Mouse (Mus musculus): ENCODE data around the gene Myo10. TPM values are rescaled to one million over a fixed set of nuclear protein-coding genes. Genes with fewer than 3 reads are reported as not detected.

The Myo10 gene
- polyA plus RNA-seq, 1 experiment from 2014 or later = 38.0 TPM

GRCm38 (mm10) chr15:25817191-25817590 is 194.9 kb downstream of the Myo10 start:
- no peak overlapping the region for H3K4me3 ChIP-seq
- H3K27ac ChIP-seq = no peak overlapping the region
- H3K27me3 ChIP-seq = no peaks in the 10 kb centered on the region
- H3K9ac ChIP-seq = no peak overlapping the region
- ATAC-seq (ENCODE audit: borderline replicate concordance, extremely low read depth, low FRiP score, low TSS enrichment) = no peak
- 82% methylated on average over 2 of the region's 2 CpGs for WGBS
- H3K36me3 ChIP-seq = peaks cover 33% of the 10 kb centered on the region
- H3K4me2 ChIP-seq = no peak overlapping the region
- no peaks in the 10 kb centered on the region for H3K9me3 ChIP-seq
- no peaks in the 10 kb centered on the region for H3K4me1 ChIP-seq

GRCm38 (mm10) chr15:25821981-25822380 is 199.7 kb downstream of the Myo10 start:
- Histone ChIP-seq H3K4me3 (no peak overlapping the region), H3K27me3 (no peaks in the 10 kb centered on the region), H3K9me3 (no peaks in the 10 kb centered on the region), H3K9ac (no peak overlapping the region), H3K36me3 (no peaks in the 10 kb centered on the region), H3K4me1 (no peaks in the 10 kb centered on the region), H3K4me2 (no peak overlapping the region), H3K27ac (no peak overlapping the region)
- ATAC-seq (ENCODE audit: borderline replicate concordance, extremely low read depth, low FRiP score, low TSS enrichment) = no peak

GRCm38 (mm10) chr15:25822656-25823055 is 200.3 kb downstream of the Myo10 start:
- Histone ChIP-seq H3K4me1 (no peaks in the 10 kb centered on the region), H3K9ac (no peak overlapping the region), H3K36me3 (no peaks in the 10 kb centered on the region), H3K4me3 (no peak overlapping the region), H3K4me2 (no peak overlapping the region), H3K27me3 (no peaks in the 10 kb centered on the region), H3K27ac (no peak overlapping the region), H3K9me3 (no peaks in the 10 kb centered on the region)
- ATAC-seq (ENCODE audit: borderline replicate concordance, extremely low read depth, low FRiP score, low TSS enrichment) = no peak
- WGBS = 43% methylated on average over 3 of the region's 3 CpGs

- Histone ChIP-seq H3K27ac (no peak overlapping the region), H3K9ac (no peak overlapping the region), H3K4me3 (no peak overlapping the region), H3K36me3 (no peaks in the 10 kb centered on the region), H3K4me1 (no peaks in the 10 kb centered on the region), H3K27me3 (no peaks in the 10 kb centered on the region), H3K4me2 (no peak overlapping the region), H3K9me3 (no peaks in the 10 kb centered on the region)
- WGBS = 80% methylated on average over 8 of the region's 8 CpGs
- no peak for ATAC-seq (ENCODE audit: borderline replicate concordance, extremely low read depth, low FRiP score, low TSS enrichment)
Observed at GRCm38 (mm10) chr15:25826531-25826961, 204.2 kb downstream of the Myo10 start.

- no peak for ATAC-seq (ENCODE audit: borderline replicate concordance, extremely low read depth, low FRiP score, low TSS enrichment)
Observed at GRCm38 (mm10) chr15:25828464-25828863, 206.1 kb downstream of the Myo10 start.

GRCm38 (mm10) chr15:25830426-25830825 is 208.1 kb downstream of the Myo10 start:
- Histone ChIP-seq H3K36me3 (no peaks in the 10 kb centered on the region), H3K9ac (no peak overlapping the region), H3K4me2 (no peak overlapping the region), H3K9me3 (no peaks in the 10 kb centered on the region), H3K4me1 (no peaks in the 10 kb centered on the region), H3K27me3 (no peaks in the 10 kb centered on the region), H3K27ac (no peak overlapping the region), H3K4me3 (no peak overlapping the region)
- no peak for ATAC-seq (ENCODE audit: borderline replicate concordance, extremely low read depth, low FRiP score, low TSS enrichment)
- WGBS = 58% methylated on average over 2 of the region's 2 CpGs

More at GRCm38 (mm10) chr15:25828464-25828863, 206.1 kb downstream of the Myo10 start:
- 65% methylated on average over 10 of the region's 10 CpGs for WGBS
- no peaks in the 10 kb centered on the region for H3K4me1 ChIP-seq
- H3K9ac ChIP-seq = no peak overlapping the region
- no peak overlapping the region for H3K27ac ChIP-seq
- H3K4me2 ChIP-seq = no peak overlapping the region
- H3K9me3 ChIP-seq = no peaks in the 10 kb centered on the region
- no peaks in the 10 kb centered on the region for H3K36me3 ChIP-seq
- no peak overlapping the region for H3K4me3 ChIP-seq
- no peaks in the 10 kb centered on the region for H3K27me3 ChIP-seq

GRCm38 (mm10) chr15:25834282-25834681 is 212.0 kb downstream of the Myo10 start:
- Histone ChIP-seq H3K27me3 (no peaks in the 10 kb centered on the region), H3K4me2 (no peak overlapping the region), H3K9me3 (no peaks in the 10 kb centered on the region), H3K27ac (no peak overlapping the region), H3K4me3 (no peak overlapping the region), H3K4me1 (no peaks in the 10 kb centered on the region), H3K9ac (no peak overlapping the region), H3K36me3 (no peaks in the 10 kb centered on the region)
- 75% methylated on average over 2 of the region's 2 CpGs for WGBS
- ATAC-seq (ENCODE audit: borderline replicate concordance, extremely low read depth, low FRiP score, low TSS enrichment) = no peak; the same call in 1 of the 2 replicates

DNA sequence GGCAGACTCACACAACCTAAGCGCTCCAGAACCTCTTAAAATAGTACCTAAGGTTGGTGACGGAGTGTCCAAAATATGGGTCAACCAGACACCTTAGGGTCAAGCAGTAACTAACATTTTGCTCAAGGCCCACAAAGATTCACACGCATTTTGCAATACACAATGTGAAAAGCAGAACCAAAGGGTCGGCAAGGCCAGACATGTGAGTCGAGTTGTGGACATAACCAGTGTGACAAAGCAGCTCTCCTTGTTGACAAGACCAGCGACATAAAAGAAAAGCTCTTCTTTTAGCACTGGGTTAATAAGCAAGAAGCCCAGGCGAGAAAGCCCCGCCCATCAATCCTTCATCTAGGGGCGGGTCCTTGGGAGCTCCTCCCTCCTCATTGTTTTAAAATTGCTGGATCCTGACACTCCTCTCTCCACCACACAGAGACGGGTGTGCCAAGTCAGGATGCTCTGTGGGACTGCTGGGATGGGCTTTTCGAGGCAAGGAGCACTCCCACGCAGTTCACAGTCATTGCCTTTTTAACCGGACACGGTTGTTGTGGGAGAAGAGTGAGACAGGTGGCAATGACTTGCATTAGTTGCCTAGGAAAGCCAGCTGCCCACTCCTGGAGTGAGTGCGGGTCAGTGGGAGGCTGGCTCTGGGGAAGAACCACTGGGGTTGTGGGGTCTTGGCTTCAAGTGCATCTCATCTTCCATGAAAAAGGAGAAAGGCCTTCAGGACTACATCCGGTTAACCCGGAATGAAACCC is 212.8 kb downstream of the Myo10 start:
- Histone ChIP-seq H3K9me3 (no peaks in the 10 kb centered on the region), H3K9ac (no peak overlapping the region), H3K4me1 (no peaks in the 10 kb centered on the region), H3K4me2 (no peak overlapping the region), H3K36me3 (no peaks in the 10 kb centered on the region), H3K27ac (no peak overlapping the region), H3K27me3 (no peaks in the 10 kb centered on the region), H3K4me3 (no peak overlapping the region)
- no peak for ATAC-seq (ENCODE audit: borderline replicate concordance, extremely low read depth, low FRiP score, low TSS enrichment)
- WGBS = 84% methylated on average over 17 of the region's 17 CpGs

DNA sequence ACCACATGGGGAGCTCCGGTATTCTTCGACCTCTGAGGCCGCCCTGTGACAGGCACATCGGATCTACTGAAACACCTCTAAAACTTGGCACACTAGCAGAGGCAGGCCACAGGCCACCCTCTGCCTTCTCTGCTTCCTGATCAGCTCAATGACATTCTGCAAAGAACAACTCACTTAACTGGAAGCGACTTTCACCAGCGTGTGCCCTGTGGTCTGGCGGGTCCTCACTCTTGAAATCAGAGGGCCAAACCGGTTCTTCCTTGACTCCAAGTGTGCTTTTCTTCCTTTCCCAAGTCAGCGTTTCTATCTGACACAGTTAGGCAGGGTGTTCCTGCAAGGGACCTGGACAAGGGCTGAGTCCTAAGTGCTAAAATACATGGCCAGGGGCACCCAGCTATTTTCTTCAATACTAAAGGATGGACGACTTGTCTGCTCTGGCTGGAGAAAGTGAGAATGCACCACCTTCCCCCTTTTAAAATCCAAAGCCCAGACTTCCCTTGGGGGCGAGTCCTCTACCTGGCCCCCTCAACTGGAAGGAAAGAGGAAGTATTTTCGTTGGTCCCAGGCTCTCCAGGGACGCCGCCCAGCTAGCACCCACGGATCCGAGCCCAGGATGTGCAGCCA is 220.2 kb downstream of the Myo10 start:
- Histone ChIP-seq H3K36me3 (no peaks in the 10 kb centered on the region), H3K27ac (no peak overlapping the region), H3K4me2 (peak overlapping the region; percentile 96), H3K9ac (peak overlapping the region; percentile 63), H3K27me3 (peaks cover 19% of the 10 kb centered on the region), H3K9me3 (no peaks in the 10 kb centered on the region), H3K4me3 (peak overlapping the region; percentile 72), H3K4me1 (peaks cover 19% of the 10 kb centered on the region)
- no peak for ATAC-seq (ENCODE audit: borderline replicate concordance, extremely low read depth, low FRiP score, low TSS enrichment)
- 11% methylated on average over 16 of the region's 16 CpGs for WGBS

- peak within 1 kb of the TSS; percentile 63 for H3K9ac ChIP-seq
- H3K36me3 ChIP-seq = no peaks in the 10 kb centered on the region
- peaks cover 19% of the 10 kb centered on the region for H3K27me3 ChIP-seq
- H3K4me1 ChIP-seq = peaks cover 19% of the 10 kb centered on the region
- H3K9me3 ChIP-seq = no peaks in the 10 kb centered on the region
- H3K4me2 ChIP-seq = peak within 1 kb of the TSS; percentile 96
- WGBS = under 1% methylated on average over 71 of the region's 72 CpGs
- peak; percentile 86 for ATAC-seq (ENCODE audit: borderline replicate concordance, extremely low read depth, low FRiP score, low TSS enrichment)
- H3K27ac ChIP-seq = peak within 1 kb of the TSS; percentile 83
- peak within 1 kb of the TSS; percentile 72 for H3K4me3 ChIP-seq
Observed at GRCm38 (mm10) chr15:25843086-25843991, 221.0 kb downstream of the Myo10 start, which contains the start of gene Retreg1. Gene Retreg1 (plus strand): TSS chr15:25843180.

DNA sequence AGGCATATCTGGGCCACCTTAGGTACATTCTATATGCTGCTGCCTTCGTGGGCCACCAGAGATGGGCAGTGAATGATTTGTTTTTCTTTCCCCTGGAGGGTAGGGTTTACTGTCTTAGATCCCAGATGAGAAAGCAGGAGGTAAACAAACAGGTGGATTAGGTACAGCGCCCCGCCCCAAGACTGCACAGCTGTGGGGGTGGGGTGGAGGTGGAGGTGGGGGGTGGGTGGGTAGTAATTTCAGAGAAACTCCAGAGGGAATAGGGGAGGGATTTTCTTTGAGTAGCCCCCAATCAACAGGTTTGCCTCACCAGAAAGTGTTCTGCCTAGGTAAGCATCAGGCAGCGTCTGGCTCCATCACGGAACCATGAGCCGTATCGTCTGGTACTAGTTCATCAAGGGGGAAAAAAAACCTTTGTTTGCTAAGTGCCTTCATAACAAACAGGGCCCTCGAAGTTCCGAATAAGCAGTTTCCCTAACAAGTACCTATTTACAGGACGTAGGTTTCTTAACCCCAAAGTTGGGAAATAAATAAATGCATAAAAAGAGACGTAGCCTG is 221.8 kb downstream of the Myo10 start:
- no peak overlapping the region for H3K9ac ChIP-seq
- H3K27me3 ChIP-seq = peaks cover 19% of the 10 kb centered on the region
- no peaks in the 10 kb centered on the region for H3K36me3 ChIP-seq
- peaks cover 19% of the 10 kb centered on the region for H3K4me1 ChIP-seq
- no peak overlapping the region for H3K27ac ChIP-seq
- no peak; the same call in 1 of the 2 replicates for ATAC-seq (ENCODE audit: borderline replicate concordance, extremely low read depth, low FRiP score, low TSS enrichment)
- 17% methylated on average over 11 of the region's 11 CpGs for WGBS
- H3K9me3 ChIP-seq = no peaks in the 10 kb centered on the region
- H3K4me2 ChIP-seq = peak overlapping the region; percentile 96
- peak overlapping the region; percentile 72 for H3K4me3 ChIP-seq

Data from lung, embryonic 15.5 days (tissue).